In the genomic region with DNA sequence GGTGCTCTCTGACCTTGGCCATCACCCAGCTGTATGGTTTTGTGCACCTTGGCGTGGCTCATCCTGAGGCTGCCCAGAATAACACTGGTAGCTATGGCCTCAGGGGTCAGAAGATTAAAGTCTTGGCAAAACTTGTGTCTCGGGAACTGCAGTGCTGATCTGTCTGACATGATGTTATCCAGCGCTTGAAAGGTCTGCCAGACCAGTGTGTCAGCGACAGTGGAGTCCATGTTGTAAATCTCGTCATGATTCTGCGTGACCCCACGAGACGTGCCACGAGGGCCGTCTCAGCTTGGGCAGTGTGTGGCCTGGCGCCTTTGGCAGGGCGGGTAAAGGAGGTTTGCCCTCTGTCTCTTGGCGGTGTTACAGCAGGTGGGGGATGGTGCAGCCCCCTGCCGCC, we compare ENCODE assay signal across 19 mouse cellular contexts. TPM values are rescaled to one million over a fixed set of nuclear protein-coding genes. Genes with fewer than 3 reads are reported as not detected.
"Had no signal": no experiment of that assay in that cellular context is flagged by ENCODE, and none has a peak within 500 bp of the region (broad histone marks: within the 10 kb centered on the region; RNA-seq: fewer than 3 reads in every experiment).

No protein-coding gene starts in this region.

- H3K9ac ChIP-seq: kidney, embryonic 15.5 days; liver, embryonic 13.5 days; midbrain, embryonic 12.5 days; neural tube, embryonic 13.5 days; stomach, embryonic 15.5 days had no signal

- H3K9me3 ChIP-seq: kidney, embryonic 15.5 days; liver, embryonic 13.5 days; midbrain, embryonic 12.5 days; neural tube, embryonic 13.5 days; stomach, embryonic 15.5 days had no signal

- H3K4me3 ChIP-seq: kidney, embryonic 15.5 days; left cerebral cortex, adult 2 months; liver, embryonic 13.5 days; midbrain, embryonic 12.5 days; myocyte; neural tube, embryonic 13.5 days; stomach, embryonic 15.5 days had no signal

- H3K4me2 ChIP-seq: kidney, embryonic 15.5 days; liver, embryonic 13.5 days; midbrain, embryonic 12.5 days; neural tube, embryonic 13.5 days; stomach, embryonic 15.5 days had no signal

- H3K27ac ChIP-seq: kidney, embryonic 15.5 days; left cerebral cortex, adult 2 months; liver, embryonic 13.5 days; midbrain, embryonic 12.5 days; neural tube, embryonic 13.5 days; stomach, embryonic 15.5 days had no signal

- H3K4me1 ChIP-seq: kidney, embryonic 15.5 days; liver, embryonic 13.5 days had no signal

- ATAC-seq: midbrain, embryonic 16.5 days had no signal

- DNase-seq: kidney, adult 8-10 months; layer of hippocampus, postnatal 36 days; liver, embryonic 13.5 days; lung, adult 2 months; lung, postnatal 14 days; lung, postnatal 4 days; retina, postnatal 1 day; right cerebral cortex, postnatal 25 days; spleen, adult 18-20 months; thymus, postnatal 25 days had no signal

- H3K27me3 ChIP-seq: kidney, embryonic 15.5 days; liver, embryonic 13.5 days; midbrain, embryonic 12.5 days; neural tube, embryonic 13.5 days; stomach, embryonic 15.5 days had no signal

- H3K36me3 ChIP-seq: kidney, embryonic 15.5 days; liver, embryonic 13.5 days; stomach, embryonic 15.5 days had no signal

RNA-seq across cellular contexts. Expression of a gene that starts 13.8 kb away (rescaled TPM):
- total RNA-seq: liver, adult 2 months; monocyte, adult 5-6 weeks had no signal
